Mouse (Mus musculus) heart, embryonic 14.5 days (tissue): ENCODE data around the gene Hoxc11. TPM values are rescaled to one million over a fixed set of nuclear protein-coding genes. Genes with fewer than 3 reads are reported as not detected.

Experiments
- ATAC-seq: fragments of 200-750 bp; cut with Nextera tagmentation; 2 replicates; pipeline ENCODE4 v1.8.0; 2017; ENCODE audit warnings: low read depth, moderate TSS enrichment; ENCODE audit not compliant: insufficient number of reproducible peaks, insufficient read depth, low FRiP score
- H3K27ac ChIP-seq, 2 experiments: fragments of 200-500 bp in 1 of 2; fragments of 300-500 bp in 1 of 2; sonication (generic) in 1 of 2; replicated peaks in 1 of 2; 2 replicates each; pipeline ENCODE4 v1.5.1; 2012 to 2014; ENCODE audit warnings: low read depth in 2 of 2, low read length in 2 of 2, control low read depth in 1 of 2, mild to moderate bottlenecking in 1 of 2, mixed read lengths in 1 of 2; ENCODE audit not compliant: control insufficient read depth in 1 of 2, insufficient read depth in 1 of 2
- H3K27me3 ChIP-seq: fragments of 300-500 bp; sonication (generic); 2 replicates; pipeline ENCODE4 v1.6.1; 2014; ENCODE audit warnings: mild to moderate bottlenecking, low read length, control low read depth; ENCODE audit not compliant: control insufficient read depth, insufficient read depth
- H3K36me3 ChIP-seq: fragments of 300-500 bp; sonication (generic); 2 replicates; pipeline ENCODE4 v1.6.1; 2014; ENCODE audit warnings: mild to moderate bottlenecking, control low read depth, low read length, mixed read lengths; ENCODE audit not compliant: control insufficient read depth, insufficient read depth
- H3K4me1 ChIP-seq, 2 experiments: fragments of 200-500 bp in 1 of 2; fragments of 300-500 bp in 1 of 2; sonication (generic) in 1 of 2; 2 replicates each; pipeline ENCODE4 v1.6.1; 2012 to 2014; ENCODE audit warnings: low read length in 2 of 2, control low read depth in 1 of 2, mixed read lengths in 1 of 2; ENCODE audit not compliant: control insufficient read depth in 2 of 2, insufficient read depth in 2 of 2
- H3K4me2 ChIP-seq: fragments of 300-500 bp; sonication (generic); 2 replicates; pipeline ENCODE4 v1.6.1; 2014; ENCODE audit warnings: mild to moderate bottlenecking, low read length
- H3K4me3 ChIP-seq, 2 experiments: fragments of 200-500 bp in 1 of 2; fragments of 300-500 bp in 1 of 2; sonication (generic) in 1 of 2; 2 replicates each; pipeline ENCODE4 v1.5.1; 2012 to 2014; ENCODE audit warnings: low read length in 2 of 2, mild to moderate bottlenecking in 2 of 2, control low read depth in 1 of 2, low read depth in 1 of 2, moderate library complexity in 1 of 2; ENCODE audit not compliant: control insufficient read depth in 1 of 2, insufficient read depth in 1 of 2
- H3K9ac ChIP-seq: fragments of 300-500 bp; sonication (generic); 2 replicates; pipeline ENCODE4 v1.6.1; 2014; ENCODE audit warnings: mild to moderate bottlenecking, low read length
- H3K9me3 ChIP-seq: fragments of 300-500 bp; sonication (generic); 2 replicates; pipeline ENCODE4 v1.6.1; 2016; ENCODE audit warnings: low read length, control low read depth; ENCODE audit not compliant: control insufficient read depth
- WGBS: fragments of 180-500 bp; shearing (Covaris S2); extraction: QIAGEN DNeasy Blood & Tissue Kit; methylation state at CpG from one replicate; pipeline ENCODE4 v1.1.7; 2014; 5-methylcytosine and 5-hydroxymethylcytosine counted together
- polyA plus RNA-seq: library from polyadenylated mRNA; unstranded; fragments of >200 nt; fragmentation: Nextera tagmentation; extraction: Ambion mirVana; gene quantifications from 2 replicates; pipeline ENCODE4 v1.2.1, GENCODE M21; 2014

The Hoxc11 gene
- polyA plus RNA-seq, 1 experiment from 2014 or later: not detected

GRCm38 (mm10) chr15:102918611-102919265 is 35.5 kb upstream of the Hoxc11 start:
- Histone ChIP-seq H3K4me1 (peaks cover 3 to 7% of the 10 kb centered on the region in 2 experiments; a peak in 2 of 4 replicates), H3K9me3 (no peaks in the 10 kb centered on the region), H3K36me3 (no peaks in the 10 kb centered on the region), H3K9ac (no peak overlapping the region), H3K27me3 (peaks cover 99% of the 10 kb centered on the region), H3K4me2 (no peak overlapping the region), H3K27ac (no peak overlapping the region), H3K4me3 (no peak overlapping the region)
- 2% methylated on average over 7 of the region's 7 CpGs for WGBS
- ATAC-seq: no peak

- ATAC-seq: no peak
- no peak overlapping the region for H3K27ac ChIP-seq
- H3K4me3 ChIP-seq: no peak overlapping the region
- H3K9me3 ChIP-seq: no peaks in the 10 kb centered on the region
- H3K4me1 ChIP-seq: peaks cover 3 to 7% of the 10 kb centered on the region in 2 experiments; a peak in 2 of 4 replicates
- no peaks in the 10 kb centered on the region for H3K36me3 ChIP-seq
- H3K4me2 ChIP-seq: no peak overlapping the region
- H3K27me3 ChIP-seq: peaks cover 99% of the 10 kb centered on the region
- 7% methylated on average over 12 of the region's 12 CpGs for WGBS
- H3K9ac ChIP-seq: no peak overlapping the region
Measured at GRCm38 (mm10) chr15:102919336-102920180, 34.7 kb upstream of the Hoxc11 start.

- Histone ChIP-seq H3K36me3 (no peaks in the 10 kb centered on the region), H3K27ac (no peak overlapping the region), H3K4me2 (peak overlapping the region; percentile 52), H3K9me3 (no peaks in the 10 kb centered on the region), H3K4me3 (peak overlapping the region in 1 of 2 experiments; percentile 24; a peak in 2 of 4 replicates), H3K4me1 (peaks cover 3 to 7% of the 10 kb centered on the region in 2 experiments; a peak in 2 of 4 replicates), H3K27me3 (peaks cover 100% of the 10 kb centered on the region), H3K9ac (no peak overlapping the region)
- WGBS: under 1% methylated on average over 20 of the region's 20 CpGs
- ATAC-seq: no peak
Measured at GRCm38 (mm10) chr15:102920619-102921018, 33.6 kb upstream of the Hoxc11 start.

- Histone ChIP-seq H3K9ac (no peak within 1 kb of the TSS), H3K27ac (no peak within 1 kb of the TSS), H3K27me3 (peaks cover 100% of the 10 kb centered on the region)
Measured at GRCm38 (mm10) chr15:102921053-102922011, 32.9 kb upstream of the Hoxc11 start, which contains the start of gene Hoxc13. TSS of gene Hoxc13 (plus strand) at chr15:102921103.

DNA sequence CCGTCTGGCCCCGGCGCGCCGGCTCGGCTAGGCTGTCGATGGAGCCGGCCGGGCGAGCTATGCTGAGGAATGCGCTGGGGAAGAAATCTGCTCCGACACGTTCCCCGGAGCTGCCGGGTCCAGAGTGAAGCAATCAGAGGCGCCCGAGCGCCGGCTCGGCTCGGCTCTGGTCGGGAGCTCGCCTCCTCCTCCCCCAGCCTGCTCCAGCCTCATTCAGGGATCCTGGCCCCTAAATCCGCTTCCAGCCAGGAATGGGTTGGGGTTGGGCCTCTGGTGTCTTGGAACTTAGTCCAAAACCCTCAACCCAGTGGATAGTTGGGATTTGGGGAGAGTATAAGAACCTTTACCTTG is 32.2 kb upstream of the Hoxc11 start:
- peaks cover 100% of the 10 kb centered on the region for H3K27me3 ChIP-seq
- H3K9ac ChIP-seq: no peak overlapping the region
- H3K36me3 ChIP-seq: no peaks in the 10 kb centered on the region
- no peak for ATAC-seq
- H3K27ac ChIP-seq: no peak overlapping the region
- no peak overlapping the region for H3K4me2 ChIP-seq
- WGBS: under 1% methylated on average over 24 of the region's 24 CpGs
- no peaks in the 10 kb centered on the region for H3K9me3 ChIP-seq
- peaks cover 3 to 7% of the 10 kb centered on the region in 2 experiments; a peak in 2 of 4 replicates for H3K4me1 ChIP-seq
- H3K4me3 ChIP-seq: peak overlapping the region in 1 of 2 experiments; percentile 24; a peak in 1 of 4 replicates

More at GRCm38 (mm10) chr15:102921053-102922011, 32.9 kb upstream of the Hoxc11 start, which contains the start of gene Hoxc13:
- no peaks in the 10 kb centered on the region for H3K36me3 ChIP-seq
- WGBS: under 1% methylated on average over 75 of the region's 88 CpGs
- H3K4me1 ChIP-seq: peaks cover 3 to 7% of the 10 kb centered on the region in 2 experiments; a peak in 2 of 4 replicates
- H3K9me3 ChIP-seq: no peaks in the 10 kb centered on the region
- peak within 1 kb of the TSS; percentile 52 for H3K4me2 ChIP-seq
- H3K4me3 ChIP-seq: peak within 1 kb of the TSS in 1 of 2 experiments; percentile 24; a peak in 2 of 4 replicates
- no peak for ATAC-seq

DNA sequence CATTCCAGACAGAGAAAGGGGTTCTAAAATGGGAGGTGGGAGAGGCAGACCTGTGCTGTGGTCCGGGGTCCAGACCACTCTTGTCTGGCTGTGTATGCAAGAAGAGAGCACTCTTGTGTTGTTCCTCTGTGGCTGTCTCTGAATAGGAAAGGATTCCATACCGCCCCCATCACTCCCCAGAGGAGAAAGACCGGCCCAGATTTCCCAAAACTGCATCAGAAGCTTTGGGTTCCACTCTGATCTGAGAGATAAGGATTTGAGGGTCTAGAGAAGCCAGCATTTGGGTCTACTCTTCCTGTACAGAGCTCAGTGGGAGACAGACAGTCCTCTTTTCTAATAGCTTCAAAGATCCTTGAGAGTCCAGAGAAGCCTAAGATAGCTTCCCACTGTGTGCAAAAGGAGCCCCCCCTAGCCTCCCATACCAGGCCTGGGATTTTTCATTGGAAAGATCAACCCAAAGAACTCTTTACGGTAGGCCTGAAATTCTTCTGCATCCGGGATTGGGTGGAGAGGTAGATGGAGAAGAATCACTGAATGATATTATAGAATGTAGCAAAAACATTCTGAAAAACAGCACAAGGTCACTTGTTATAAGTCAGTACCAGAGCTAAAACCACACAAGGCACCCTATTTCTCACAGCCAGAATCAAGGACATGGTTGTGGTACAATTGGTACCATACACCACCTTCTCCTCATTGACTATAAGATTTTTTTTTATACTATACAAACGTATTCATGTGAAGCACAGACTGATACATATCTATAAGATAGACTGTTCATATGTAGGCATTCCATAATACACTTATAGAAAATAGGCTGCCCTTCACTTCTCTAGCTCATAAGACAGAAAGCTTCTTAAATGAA is 31.4 kb upstream of the Hoxc11 start:
- no peak overlapping the region for H3K4me2 ChIP-seq
- no peak for ATAC-seq
- H3K4me3 ChIP-seq: no peak overlapping the region
- H3K9ac ChIP-seq: no peak overlapping the region
- no peaks in the 10 kb centered on the region for H3K9me3 ChIP-seq
- no peak overlapping the region for H3K27ac ChIP-seq
- H3K36me3 ChIP-seq: no peaks in the 10 kb centered on the region
- peaks cover 3 to 7% of the 10 kb centered on the region in 2 experiments; a peak in 2 of 4 replicates for H3K4me1 ChIP-seq
- WGBS: 15% methylated on average over 6 of the region's 6 CpGs
- H3K27me3 ChIP-seq: peaks cover 100% of the 10 kb centered on the region
